Mouse (Mus musculus): Measurements from ENCODE around the gene Zbtb8os.
"Not testable (repeated sequence)": the region's sequence is repeated elsewhere in the genome, so short reads cannot be mapped to it uniquely, and the experiment has no call there.

The Zbtb8os gene

GRCm38 (mm10) chr4:129332846-129333245 is 2.6 kb upstream of the Zbtb8os start:
- in situ Hi-C loops (cut with MseI, MboI), result no loop called here

- in situ Hi-C loops (cut with MseI, MboI), result no loop called here
Observed at GRCm38 (mm10) chr4:129334677-129335215, 749 bp upstream of the Zbtb8os start.

- in situ Hi-C loops (cut with MseI, MboI), result no loop called here
Observed at GRCm38 (mm10) chr4:129336291-129336690, 796 bp downstream of the Zbtb8os start.

GRCm38 (mm10) chr4:129339743-129340142 is 4.2 kb downstream of the Zbtb8os start:
- in situ Hi-C loops (cut with MseI, MboI), result no loop called here

GRCm38 (mm10) chr4:129341888-129342287 is 6.4 kb downstream of the Zbtb8os start:
- in situ Hi-C loops (cut with MseI, MboI), result no loop called here

GRCm38 (mm10) chr4:129342705-129343104 is 7.2 kb downstream of the Zbtb8os start:
- in situ Hi-C loops (cut with MseI, MboI), result no loop called here

GRCm38 (mm10) chr4:129346481-129347154 is 11.1 kb downstream of the Zbtb8os start:
- in situ Hi-C loops (cut with MseI, MboI), result no loop called here

- in situ Hi-C loops (cut with MseI, MboI), result loop anchor here in 1 of 2 experiments (5.0 kb wide), 1 partner anchor 102 kb away; no protein-coding TSS in a partner anchor
Observed at GRCm38 (mm10) chr4:129350644-129351043, 15.1 kb downstream of the Zbtb8os start.

GRCm38 (mm10) chr4:129351111-129351510 is 15.6 kb downstream of the Zbtb8os start:
- in situ Hi-C loops (cut with MseI, MboI), result loop anchor here in 1 of 2 experiments (5.0 kb wide), 1 partner anchor 101 kb away; no protein-coding TSS in a partner anchor

GRCm38 (mm10) chr4:129353176-129353575 is 17.7 kb downstream of the Zbtb8os start:
- in situ Hi-C loops (cut with MseI, MboI), result loop anchor here in 1 of 2 experiments (5.0 kb wide), 1 partner anchor 99 kb away; no protein-coding TSS in a partner anchor

GRCm38 (mm10) chr4:129354236-129354635 is 18.7 kb downstream of the Zbtb8os start:
- in situ Hi-C loops (cut with MseI, MboI), result loop anchor here in 1 of 2 experiments (5.0 kb wide), 1 partner anchor 98 kb away; no protein-coding TSS in a partner anchor

GRCm38 (mm10) chr4:129357613-129358163 is 22.2 kb downstream of the Zbtb8os start:
- in situ Hi-C loops (cut with MseI, MboI), result loop anchor here in 1 of 2 experiments (5.0 kb wide), 1 partner anchor 95 kb away; no protein-coding TSS in a partner anchor

- in situ Hi-C loops (cut with MseI, MboI), result not testable (repeated sequence)
Observed at GRCm38 (mm10) chr4:129362238-129362637, 26.7 kb downstream of the Zbtb8os start.

GRCm38 (mm10) chr4:129362771-129363170 is 27.3 kb downstream of the Zbtb8os start:
- in situ Hi-C loops (cut with MseI, MboI), result no loop called here

- in situ Hi-C loops (cut with MseI, MboI), result no loop called here
Observed at GRCm38 (mm10) chr4:129363463-129363862, 28.0 kb downstream of the Zbtb8os start.

- in situ Hi-C loops (cut with MseI, MboI), result no loop called here
Observed at GRCm38 (mm10) chr4:129364379-129364778, 28.9 kb downstream of the Zbtb8os start.

GRCm38 (mm10) chr4:129365224-129365623 is 29.7 kb downstream of the Zbtb8os start:
- in situ Hi-C loops (cut with MseI, MboI), result no loop called here

- in situ Hi-C loops (cut with MseI, MboI), result no loop called here
Observed at GRCm38 (mm10) chr4:129371391-129371790, 35.9 kb downstream of the Zbtb8os start.

GRCm38 (mm10) chr4:129373202-129373976 is 37.9 kb downstream of the Zbtb8os start:
- in situ Hi-C loops (cut with MseI, MboI), result no loop called here

GRCm38 (mm10) chr4:129374219-129374755 is 38.8 kb downstream of the Zbtb8os start:
- in situ Hi-C loops (cut with MseI, MboI), result no loop called here

- in situ Hi-C loops (cut with MseI, MboI), result no loop called here
Observed at GRCm38 (mm10) chr4:129375000-129375399, 39.5 kb downstream of the Zbtb8os start.

GRCm38 (mm10) chr4:129375821-129376220 is 40.3 kb downstream of the Zbtb8os start:
- in situ Hi-C loops (cut with MseI, MboI), result no loop called here

Data from mouse trophoblast stem cell (cell line).